Mouse (Mus musculus): ENCODE data around the gene Ccdc149.

The Ccdc149 gene

DNA sequence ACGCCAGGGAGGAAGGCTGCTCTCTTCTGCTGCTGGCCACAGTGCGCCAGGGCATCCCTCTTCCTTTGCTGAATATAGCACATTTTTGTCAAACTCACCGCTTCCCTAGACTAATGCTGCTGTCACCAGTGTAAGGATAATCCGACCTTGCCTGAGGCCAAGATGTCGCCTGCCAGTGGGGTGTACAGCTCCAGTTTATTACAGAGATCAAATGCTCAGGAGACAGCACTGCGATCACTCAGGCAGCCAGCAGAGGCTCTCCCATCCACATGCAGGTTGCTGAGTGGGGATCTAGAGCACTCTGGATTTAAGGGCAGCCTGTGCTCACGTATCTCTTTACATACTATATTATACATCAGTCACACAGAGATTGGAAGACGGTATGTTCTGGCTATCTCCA is 22.1 kb downstream of the Ccdc149 start:
- DNase-seq (ENCODE audit: low spot score in 2 of 2), result no peak

GRCm38 (mm10) chr5:52440278-52440677 is 31.0 kb downstream of the Ccdc149 start:
- DNase-seq (ENCODE audit: low spot score in 2 of 2), result no peak

GRCm38 (mm10) chr5:52438946-52439345 is 32.4 kb downstream of the Ccdc149 start:
- DNase-seq (ENCODE audit: low spot score in 2 of 2), result no peak

- no peak for DNase-seq (ENCODE audit: low spot score in 2 of 2)
These were observed 35.8 kb downstream of the Ccdc149 start for GRCm38 (mm10) chr5:52435533-52435932.

GRCm38 (mm10) chr5:52431276-52431844 is 40.0 kb downstream of the Ccdc149 start:
- DNase-seq (ENCODE audit: low spot score in 2 of 2), result no peak

DNA sequence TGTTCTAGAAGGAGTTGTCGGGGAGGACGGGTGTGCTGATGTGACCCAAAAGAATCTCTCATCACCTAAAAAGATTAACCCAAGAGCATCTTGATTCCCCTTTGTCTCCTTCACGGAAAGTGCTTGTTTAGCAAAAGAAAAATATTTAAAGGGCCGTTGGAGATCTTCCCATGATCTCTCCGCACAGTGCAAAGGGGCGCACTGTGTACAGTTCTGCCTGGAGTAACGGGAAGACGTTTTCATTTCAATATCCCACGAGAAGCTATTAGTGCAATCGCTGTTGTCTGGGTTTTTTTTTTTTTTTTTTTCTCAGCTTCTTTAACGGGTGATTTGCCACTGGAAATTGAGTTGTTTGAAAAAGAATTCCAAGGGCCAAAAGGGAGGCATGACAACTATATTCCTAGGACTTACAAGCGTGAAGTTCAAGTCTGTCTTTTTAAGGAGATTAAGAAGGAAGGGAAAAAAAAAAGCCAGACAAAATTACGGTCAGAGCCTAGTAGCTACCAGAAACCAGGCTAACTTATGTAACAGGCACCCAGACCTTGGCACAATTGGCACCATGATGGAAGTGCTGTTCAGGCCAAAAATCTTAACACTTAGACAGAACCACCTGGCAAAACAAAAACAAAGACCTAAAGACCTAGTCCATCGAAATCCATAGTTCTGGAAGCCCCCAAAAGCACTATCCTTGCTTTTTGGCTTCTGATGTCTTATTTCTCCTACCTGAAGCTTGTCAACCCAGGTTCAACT is 41.4 kb downstream of the Ccdc149 start:
- no peak for DNase-seq (ENCODE audit: low spot score in 2 of 2)

DNA sequence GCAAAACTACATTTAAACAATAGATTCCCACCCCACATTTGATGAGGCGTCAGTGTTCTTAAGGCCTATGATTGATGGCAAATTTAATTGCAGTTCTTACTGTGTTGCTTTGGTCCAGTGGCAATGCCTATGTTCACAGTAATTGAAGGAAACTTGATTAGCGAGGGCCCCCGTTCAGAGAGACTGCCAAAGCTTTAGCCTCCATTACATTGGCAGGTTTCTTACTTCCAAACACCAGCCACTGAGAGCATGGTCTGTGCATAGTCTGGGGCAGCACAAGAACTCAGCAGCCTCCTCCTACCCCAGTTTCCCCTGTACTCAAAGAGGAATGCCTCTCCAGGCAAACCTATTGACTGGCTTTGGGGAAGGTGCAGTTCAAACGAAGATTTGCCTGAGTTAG is 42.7 kb downstream of the Ccdc149 start:
- no peak for DNase-seq (ENCODE audit: low spot score in 2 of 2)

- no peak for DNase-seq (ENCODE audit: low spot score in 2 of 2)
These were observed 45.5 kb downstream of the Ccdc149 start for GRCm38 (mm10) chr5:52425819-52426218.

DNA sequence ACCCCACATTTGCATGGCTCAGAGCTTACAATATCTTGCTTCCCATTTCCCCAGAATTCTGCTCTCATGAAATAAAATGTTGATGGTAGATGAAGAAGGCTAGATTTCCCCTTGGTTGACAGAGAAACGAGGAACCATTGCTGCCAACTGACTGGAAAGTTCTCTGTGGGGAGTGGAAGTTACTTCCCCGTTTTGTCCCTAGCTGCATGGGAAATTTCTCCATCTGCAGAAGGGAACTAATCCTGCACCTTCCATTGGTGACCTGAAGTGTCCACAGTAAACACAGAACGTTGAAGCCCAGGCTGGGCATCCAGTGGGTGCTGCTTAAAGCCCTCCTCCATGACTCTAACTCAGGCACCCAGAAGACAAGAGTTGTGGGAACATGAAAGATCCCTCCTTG is 47.4 kb downstream of the Ccdc149 start:
- DNase-seq (ENCODE audit: low spot score in 2 of 2), result no peak

GRCm38 (mm10) chr5:52416485-52416884 is 54.8 kb downstream of the Ccdc149 start:
- DNase-seq (ENCODE audit: low spot score in 2 of 2), result no peak

DNA sequence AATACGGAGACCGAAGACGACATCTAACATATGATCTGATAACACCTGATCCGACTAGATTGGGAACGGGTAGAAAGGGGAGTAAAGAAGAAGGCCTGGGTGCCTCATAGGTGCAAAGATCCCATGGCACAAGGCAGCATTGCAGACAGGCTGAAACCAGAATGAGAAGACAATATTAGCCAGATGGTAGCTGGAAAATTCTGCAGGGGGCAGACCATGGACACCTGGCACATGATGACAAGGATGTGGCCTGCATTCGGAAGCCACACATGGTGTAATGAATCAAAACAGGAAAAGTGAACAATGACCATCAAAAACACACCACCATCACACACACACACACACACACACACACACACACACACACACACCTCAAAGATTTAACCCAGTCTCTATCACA is 55.4 kb downstream of the Ccdc149 start:
- DNase-seq (ENCODE audit: low spot score in 2 of 2), result no peak

DNA sequence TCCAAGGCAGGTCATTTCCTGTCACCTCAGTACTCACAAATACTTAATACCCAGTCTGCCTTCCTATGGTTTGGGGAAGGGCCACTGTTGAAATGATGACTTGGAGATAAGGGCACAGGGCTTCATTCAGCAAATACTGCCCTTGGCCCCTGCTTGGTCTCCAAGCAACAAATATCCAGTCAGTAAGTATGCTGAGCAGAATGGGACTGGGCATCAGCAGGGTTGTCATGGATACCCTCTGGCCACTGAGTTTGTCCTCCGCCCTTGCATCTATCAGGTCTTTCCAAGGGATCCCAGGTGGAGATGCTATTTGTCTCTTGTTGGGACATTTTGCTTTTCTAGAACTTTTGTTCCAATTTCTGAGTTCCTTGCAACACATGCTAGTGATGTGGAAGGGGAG is 56.1 kb downstream of the Ccdc149 start:
- no peak for DNase-seq (ENCODE audit: low spot score in 2 of 2)

- DNase-seq (ENCODE audit: low spot score in 2 of 2), result no peak
These were observed 59.8 kb downstream of the Ccdc149 start for GRCm38 (mm10) chr5:52411567-52411966.

GRCm38 (mm10) chr5:52410197-52410596 is 61.1 kb downstream of the Ccdc149 start:
- DNase-seq (ENCODE audit: low spot score in 2 of 2), result no peak

DNA sequence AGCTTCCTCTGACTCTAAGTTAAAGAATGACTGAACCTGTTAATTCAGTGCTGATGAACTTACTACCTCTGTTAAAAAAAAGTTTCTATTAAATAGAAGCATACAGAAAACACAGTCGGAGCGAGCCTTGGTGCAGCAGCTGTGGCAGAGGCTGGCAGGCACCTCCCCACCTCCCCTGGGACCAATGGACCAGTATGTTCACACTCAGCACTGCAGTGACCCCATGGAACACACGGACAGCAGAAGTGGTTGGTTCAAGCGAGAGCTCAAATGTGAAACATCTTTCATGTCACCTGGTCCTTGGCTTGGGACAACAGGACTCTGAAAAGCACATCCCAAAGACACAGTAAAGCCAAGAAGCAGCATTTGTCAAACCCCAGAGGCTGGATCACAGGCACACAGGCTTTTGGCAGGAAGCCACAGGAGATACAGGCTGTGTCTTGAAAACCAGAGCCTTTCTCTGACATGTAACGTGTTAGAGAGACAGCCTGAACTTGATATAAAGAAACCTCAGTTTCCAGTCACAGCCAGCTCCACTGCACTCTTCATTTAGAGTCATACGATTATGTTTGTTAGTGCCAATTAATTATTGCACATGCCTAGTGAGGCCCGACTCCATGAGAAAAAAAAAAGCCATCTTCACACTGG is 62.5 kb downstream of the Ccdc149 start:
- DNase-seq (ENCODE audit: low spot score in 2 of 2), result no peak

DNA sequence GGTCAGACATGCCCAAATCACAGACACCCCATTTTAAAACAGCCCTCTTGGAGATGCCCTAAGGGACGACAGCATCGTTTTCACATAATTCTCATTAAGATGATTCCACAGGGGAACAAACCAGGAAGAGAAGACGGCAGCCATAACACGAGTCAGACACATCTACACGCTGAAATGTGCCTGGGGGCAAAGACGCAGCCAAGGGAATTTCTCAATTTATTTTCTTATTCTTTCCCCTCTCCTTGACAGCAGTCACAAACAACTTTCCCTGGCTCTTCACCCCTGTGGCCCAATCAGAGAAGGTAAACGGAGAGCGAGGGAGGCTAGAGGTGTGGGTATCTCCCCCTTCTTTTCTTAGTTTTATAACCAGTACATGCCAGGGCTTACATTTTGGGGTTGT is 66.9 kb downstream of the Ccdc149 start:
- no peak for DNase-seq (ENCODE audit: low spot score in 2 of 2)

GRCm38 (mm10) chr5:52393756-52394155 is 77.6 kb downstream of the Ccdc149 start:
- no peak for DNase-seq (ENCODE audit: low spot score in 2 of 2)

DNA sequence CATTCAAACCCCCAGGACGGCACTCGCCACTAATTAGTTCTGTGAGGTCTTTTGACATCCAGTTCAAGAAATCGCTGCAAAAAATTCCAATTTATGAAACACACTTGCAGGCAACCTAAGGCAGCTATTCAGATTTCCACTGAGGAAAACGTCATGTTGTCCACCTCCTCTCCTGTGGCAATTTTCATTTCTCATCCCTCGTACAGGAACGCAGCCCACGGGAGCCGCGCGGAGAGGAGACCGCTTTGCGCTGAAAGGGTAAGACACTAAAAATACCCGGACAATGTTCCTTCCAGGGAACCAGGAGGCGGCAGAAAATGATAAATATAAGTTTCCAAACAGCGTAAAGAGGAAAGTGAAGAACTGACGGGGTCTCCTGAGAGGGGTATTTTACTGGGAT is 79.8 kb downstream of the Ccdc149 start:
- DNase-seq (ENCODE audit: low spot score in 2 of 2), result no peak

GRCm38 (mm10) chr5:52390381-52390780 is 80.9 kb downstream of the Ccdc149 start:
- DNase-seq (ENCODE audit: low spot score in 2 of 2), result no peak

- no peak for DNase-seq (ENCODE audit: low spot score in 2 of 2)
These were observed 83.1 kb downstream of the Ccdc149 start for GRCm38 (mm10) chr5:52388092-52388749.

- no peak for DNase-seq (ENCODE audit: low spot score in 2 of 2)
These were observed 85.3 kb downstream of the Ccdc149 start for GRCm38 (mm10) chr5:52386016-52386415.

GRCm38 (mm10) chr5:52383748-52384147 is 87.6 kb downstream of the Ccdc149 start:
- DNase-seq (ENCODE audit: low spot score in 2 of 2), result no peak

GRCm38 (mm10) chr5:52382837-52383236 is 88.5 kb downstream of the Ccdc149 start:
- DNase-seq (ENCODE audit: low spot score in 2 of 2), result no peak
